Mouse (Mus musculus): ENCODE results near the gene Epsti1. TPM values are rescaled to one million over a fixed set of nuclear protein-coding genes. Genes with fewer than 3 reads are reported as not detected.

Gene Epsti1
- polyA plus RNA-seq (2015; fragmentation: Nextera tagmentation; extraction: Ambion mirVana) = 1.5 and 1.8 TPM in 2 replicates

DNA sequence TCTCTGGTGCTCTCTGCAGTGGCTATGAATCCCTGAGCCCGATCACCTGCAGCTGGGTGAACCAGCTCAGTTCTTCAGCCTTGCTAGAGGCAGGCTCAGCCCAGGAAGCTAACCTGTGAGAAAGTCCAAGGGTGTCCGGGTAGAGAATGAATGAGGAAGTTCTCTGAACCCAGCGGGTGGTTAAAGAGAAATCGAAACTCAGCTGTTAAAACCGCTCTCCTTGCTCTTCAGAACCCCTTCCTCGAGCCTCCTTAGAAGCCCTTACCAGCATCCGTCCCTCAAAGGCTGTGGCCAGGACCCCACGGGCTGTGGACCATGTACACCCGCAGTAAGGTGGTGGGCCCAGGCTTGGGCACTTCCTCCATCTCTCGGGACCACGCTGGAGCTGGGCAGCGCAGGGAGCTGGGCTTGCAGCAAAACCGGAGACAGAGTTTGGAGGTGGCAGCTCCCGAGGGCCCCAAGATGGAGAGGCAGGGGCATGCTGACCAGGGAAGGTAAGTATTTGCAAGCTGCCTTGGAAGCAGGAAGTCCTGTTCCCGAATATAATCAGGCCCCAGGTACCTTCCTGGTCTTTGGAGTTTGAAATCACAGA lies at the start of gene Epsti1:
Epsti1 (plus strand) TSS at position 69 of the 592 bp plus-strand sequence.

DNA sequence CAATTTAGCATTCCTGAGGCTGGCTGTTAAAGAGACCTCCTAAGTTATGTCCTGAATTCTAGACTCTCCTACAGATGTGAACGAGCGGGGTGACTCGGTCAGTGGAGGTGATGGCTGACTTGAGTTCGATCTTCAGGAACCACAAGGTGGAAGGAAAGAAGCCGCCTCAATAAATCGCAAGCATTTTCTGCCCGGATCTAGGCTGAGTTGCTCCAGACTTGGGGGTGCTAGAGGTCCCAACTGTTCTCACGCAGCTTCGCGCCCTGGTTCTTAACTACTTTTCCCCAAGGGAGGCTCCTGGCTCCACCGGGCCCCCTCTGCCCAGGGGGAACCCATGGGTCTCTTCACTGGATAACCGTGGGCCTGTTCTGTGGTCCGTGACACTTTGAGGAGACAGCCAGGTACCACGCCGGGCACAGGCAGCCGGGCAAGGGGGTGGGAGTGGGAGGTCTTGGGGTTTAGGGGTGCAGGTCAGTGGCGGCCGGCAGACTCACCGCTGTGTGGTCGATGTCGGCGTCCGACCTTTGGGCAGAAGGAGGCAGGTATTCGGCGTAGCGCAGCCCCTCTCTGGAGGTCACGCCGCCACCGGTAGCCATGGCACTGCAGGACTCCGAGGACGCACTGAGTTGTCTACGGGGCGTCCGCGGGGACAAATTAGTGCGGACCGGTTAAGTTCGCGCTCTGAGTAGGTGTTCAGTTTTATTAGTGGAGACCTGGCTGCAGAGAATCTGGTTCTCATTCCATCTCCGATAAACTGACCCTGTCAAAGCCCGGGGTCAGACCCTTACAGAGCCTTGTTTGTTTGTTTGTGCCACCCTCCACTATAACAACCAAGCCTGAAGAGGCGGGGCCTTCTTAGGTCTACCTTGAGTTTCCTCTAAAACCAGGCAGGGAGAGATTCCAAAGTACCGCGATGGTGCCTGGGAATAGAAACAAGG lies 29.5 kb upstream of the Epsti1 start, which contains the start of gene Dnajc15:
Dnajc15 (minus strand) TSS at position 822 of the 938 bp plus-strand sequence.

Other genes with a start within 250 kb of the Epsti1 start
- gene Dnajc15, start 29.1 kb upstream of the Epsti1 start, polyA plus RNA-seq (2015; fragmentation: Nextera tagmentation; extraction: Ambion mirVana) = 64.7 and 74.7 TPM in 2 replicates
- gene Fam216b, start 184.8 kb downstream of the Epsti1 start, polyA plus RNA-seq (2015; fragmentation: Nextera tagmentation; extraction: Ambion mirVana) = not detected in 2 replicates

All from urinary bladder, postnatal 0 days (tissue).